Mouse (Mus musculus) limb, embryonic 11.5 days (tissue): ENCODE measurements around the gene Nid2. TPM values are rescaled to one million over a fixed set of nuclear protein-coding genes. Genes with fewer than 3 reads are reported as not detected.

ENCODE experiments used
- ATAC-seq: fragments of 200-750 bp; cut with Nextera tagmentation; 2 replicates; pipeline ENCODE4 v1.8.0; 2017; ENCODE audit warnings: low read depth; ENCODE audit not compliant: insufficient number of reproducible peaks, low FRiP score, low TSS enrichment
- DNase-seq: peaks from one replicate; pipeline ENCODE4 v3.0.0-alpha.2; 2015; ENCODE audit warnings: low spot score
- H3K27ac ChIP-seq: fragments of 300-500 bp; sonication (generic); replicated peaks from 2 replicates; pipeline ENCODE4 v1.5.1; 2014; ENCODE audit warnings: low read depth, mild to moderate bottlenecking, low read length
- H3K27me3 ChIP-seq: fragments of 300-500 bp; sonication (generic); 2 replicates; pipeline ENCODE4 v1.6.1; 2014; ENCODE audit warnings: mild to moderate bottlenecking, low read length, mixed read lengths; ENCODE audit not compliant: control insufficient read depth, insufficient read depth
- H3K36me3 ChIP-seq: fragments of 300-500 bp; sonication (generic); 2 replicates; pipeline ENCODE4 v1.6.1; 2014; ENCODE audit warnings: mild to moderate bottlenecking, low read length, moderate library complexity, mixed read lengths; ENCODE audit not compliant: control insufficient read depth, insufficient read depth
- H3K4me1 ChIP-seq: fragments of 300-500 bp; sonication (generic); 2 replicates; pipeline ENCODE4 v1.6.1; 2014; ENCODE audit warnings: low read length, mixed read lengths; ENCODE audit not compliant: control insufficient read depth, insufficient read depth
- H3K4me2 ChIP-seq: fragments of 300-500 bp; sonication (generic); 2 replicates; pipeline ENCODE4 v1.6.1; 2014; ENCODE audit warnings: low read depth, mild to moderate bottlenecking, moderate library complexity; ENCODE audit not compliant: severe bottlenecking
- H3K4me3 ChIP-seq: fragments of 300-500 bp; sonication (generic); 2 replicates; pipeline ENCODE4 v1.5.1; 2014; ENCODE audit warnings: low read depth, low read length
- H3K9ac ChIP-seq: fragments of 300-500 bp; sonication (generic); 2 replicates; pipeline ENCODE4 v1.6.1; 2014; ENCODE audit warnings: mild to moderate bottlenecking, low read length
- H3K9me3 ChIP-seq: fragments of 300-500 bp; sonication (generic); 2 replicates; pipeline ENCODE4 v1.6.1; 2016; ENCODE audit warnings: low read length; ENCODE audit not compliant: control insufficient read depth
- WGBS: fragments of 180-500 bp; shearing (Covaris S2); extraction: QIAGEN DNeasy Blood & Tissue Kit; methylation state at CpG from one replicate; pipeline ENCODE4 v1.1.7; 2014; 5-methylcytosine and 5-hydroxymethylcytosine counted together
- polyA plus RNA-seq: library from polyadenylated mRNA; unstranded; fragments of >200 nt; fragmentation: Nextera tagmentation; extraction: Ambion mirVana; gene quantifications from 2 replicates; pipeline ENCODE4 v1.2.1, GENCODE M21; 2014

Nid2 gene
- polyA plus RNA-seq, 1 experiment from 2014 or later = 82.3 TPM

DNA sequence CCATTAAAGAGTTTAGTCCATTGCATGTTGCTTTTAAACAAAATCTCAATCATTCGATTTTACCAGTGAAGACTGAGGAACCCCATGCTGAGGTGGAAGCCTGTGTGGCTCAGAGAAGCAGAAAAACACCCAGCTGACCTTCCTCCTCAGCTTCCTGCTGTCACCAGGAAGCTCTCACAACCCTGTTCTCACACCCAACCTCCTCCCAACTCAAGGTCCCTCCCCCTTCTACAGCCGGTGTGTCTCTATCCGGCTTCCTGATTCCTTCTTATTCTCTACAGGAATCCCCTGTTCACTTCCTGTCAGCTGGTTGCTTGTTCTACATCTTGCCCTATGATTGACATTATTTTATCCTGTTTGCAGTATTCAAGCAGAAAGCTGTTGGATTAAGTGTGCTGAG lies 38.0 kb upstream of the Nid2 start:
- Histone ChIP-seq H3K36me3 (no peaks in the 10 kb centered on the region), H3K4me2 (no peak overlapping the region), H3K9me3 (no peaks in the 10 kb centered on the region), H3K4me1 (no peaks in the 10 kb centered on the region), H3K4me3 (no peak overlapping the region), H3K27ac (no peak overlapping the region), H3K9ac (no peak overlapping the region), H3K27me3 (no peaks in the 10 kb centered on the region)
- DNase-seq (no peak), ATAC-seq (no peak)
- WGBS = 62% methylated on average over 3 of the region's 3 CpGs

DNA sequence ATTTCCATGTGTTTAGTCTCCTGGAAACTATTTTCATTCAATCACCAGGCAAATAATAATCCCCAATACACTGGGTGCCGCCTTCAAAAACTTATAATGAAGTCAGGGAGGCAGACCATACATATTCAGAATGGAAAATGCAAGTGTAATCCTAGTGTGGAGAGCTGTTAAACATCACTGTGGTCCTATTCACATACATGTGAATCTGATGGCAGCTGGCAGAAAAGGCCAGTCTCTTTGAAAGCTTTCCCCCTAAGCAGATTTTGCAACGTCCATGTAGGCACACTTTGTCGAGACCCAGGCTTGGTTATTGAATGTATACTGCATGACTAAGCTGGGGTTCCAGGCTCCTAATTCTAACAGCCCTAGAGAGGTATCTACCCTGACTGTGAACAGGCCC lies 32.0 kb upstream of the Nid2 start:
- Histone ChIP-seq H3K4me2 (no peak overlapping the region), H3K4me3 (no peak overlapping the region), H3K9ac (no peak overlapping the region), H3K27ac (no peak overlapping the region), H3K9me3 (no peaks in the 10 kb centered on the region), H3K27me3 (no peaks in the 10 kb centered on the region), H3K4me1 (no peaks in the 10 kb centered on the region), H3K36me3 (no peaks in the 10 kb centered on the region)
- DNase-seq (no peak), ATAC-seq (no peak)
- WGBS = 75% methylated on average over 3 of the region's 3 CpGs

- no peak overlapping the region for H3K4me3 ChIP-seq
- ATAC-seq (no peak), DNase-seq (no peak)
- no peaks in the 10 kb centered on the region for H3K36me3 ChIP-seq
- no peak overlapping the region for H3K4me2 ChIP-seq
- no peak overlapping the region for H3K9ac ChIP-seq
- no peaks in the 10 kb centered on the region for H3K27me3 ChIP-seq
- WGBS = 76% methylated on average over 2 of the region's 2 CpGs
- no peak overlapping the region for H3K27ac ChIP-seq
- no peaks in the 10 kb centered on the region for H3K9me3 ChIP-seq
- H3K4me1 ChIP-seq = no peaks in the 10 kb centered on the region
Observed at GRCm38 (mm10) chr14:19720044-19720611, 30.9 kb upstream of the Nid2 start.

GRCm38 (mm10) chr14:19728278-19728677 lies 22.8 kb upstream of the Nid2 start:
- Histone ChIP-seq H3K9ac (no peak overlapping the region), H3K36me3 (no peaks in the 10 kb centered on the region), H3K27ac (no peak overlapping the region), H3K4me2 (no peak overlapping the region), H3K4me1 (no peaks in the 10 kb centered on the region), H3K4me3 (no peak overlapping the region), H3K9me3 (no peaks in the 10 kb centered on the region), H3K27me3 (no peaks in the 10 kb centered on the region)
- 84% methylated on average over 5 of the region's 5 CpGs for WGBS
- DNase-seq (no peak), ATAC-seq (no peak)

DNA sequence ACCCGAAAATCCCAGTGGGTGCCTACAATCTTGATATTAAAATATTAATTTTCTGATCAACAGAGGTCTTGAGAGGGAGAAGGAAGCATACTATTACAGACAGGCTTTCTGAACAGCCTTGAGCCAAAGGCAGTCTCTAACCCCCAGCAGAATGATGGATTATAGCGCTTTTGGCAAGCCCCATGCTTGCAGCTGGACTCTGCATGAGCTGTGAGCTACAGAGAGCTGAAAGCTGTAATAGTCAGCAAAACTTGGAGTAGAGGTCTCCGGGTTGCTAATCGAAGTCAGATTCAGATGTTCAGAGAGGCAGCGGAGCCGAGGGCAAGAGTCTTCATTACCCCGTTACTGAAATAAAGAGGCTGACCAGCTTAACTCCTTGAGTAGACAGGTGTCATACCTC lies 22.3 kb upstream of the Nid2 start:
- Histone ChIP-seq H3K36me3 (no peaks in the 10 kb centered on the region), H3K4me1 (no peaks in the 10 kb centered on the region), H3K9ac (no peak overlapping the region), H3K4me3 (no peak overlapping the region), H3K27me3 (no peaks in the 10 kb centered on the region), H3K4me2 (no peak overlapping the region), H3K9me3 (no peaks in the 10 kb centered on the region), H3K27ac (no peak overlapping the region)
- ATAC-seq (no peak), DNase-seq (no peak)
- 61% methylated on average over 7 of the region's 7 CpGs for WGBS

- 87% methylated on average over 2 of the region's 2 CpGs for WGBS
- Histone ChIP-seq H3K4me3 (no peak overlapping the region), H3K27me3 (no peaks in the 10 kb centered on the region), H3K27ac (no peak overlapping the region), H3K4me2 (no peak overlapping the region), H3K9ac (no peak overlapping the region), H3K9me3 (no peaks in the 10 kb centered on the region), H3K4me1 (no peaks in the 10 kb centered on the region), H3K36me3 (no peaks in the 10 kb centered on the region)
- no peak for ATAC-seq
- DNase-seq = no peak
Observed at GRCm38 (mm10) chr14:19732097-19732496, 19.0 kb upstream of the Nid2 start.

- no peak for DNase-seq
- Histone ChIP-seq H3K4me1 (no peaks in the 10 kb centered on the region), H3K27me3 (no peaks in the 10 kb centered on the region), H3K4me3 (no peak overlapping the region), H3K36me3 (no peaks in the 10 kb centered on the region), H3K27ac (no peak overlapping the region), H3K4me2 (no peak overlapping the region), H3K9me3 (no peaks in the 10 kb centered on the region), H3K9ac (no peak overlapping the region)
- WGBS = 81% methylated on average over 4 of the region's 4 CpGs
- ATAC-seq = no peak
Observed at GRCm38 (mm10) chr14:19733490-19734282, 17.4 kb upstream of the Nid2 start.

GRCm38 (mm10) chr14:19735303-19735702 lies 15.8 kb upstream of the Nid2 start:
- H3K27ac ChIP-seq = no peak overlapping the region
- H3K36me3 ChIP-seq = no peaks in the 10 kb centered on the region
- DNase-seq (no peak), ATAC-seq (no peak)
- H3K9me3 ChIP-seq = no peaks in the 10 kb centered on the region
- WGBS = 68% methylated on average over 6 of the region's 6 CpGs
- H3K4me3 ChIP-seq = no peak overlapping the region
- no peaks in the 10 kb centered on the region for H3K27me3 ChIP-seq
- H3K4me2 ChIP-seq = no peak overlapping the region
- H3K9ac ChIP-seq = no peak overlapping the region
- no peaks in the 10 kb centered on the region for H3K4me1 ChIP-seq

- Histone ChIP-seq H3K4me1 (no peaks in the 10 kb centered on the region), H3K27me3 (no peaks in the 10 kb centered on the region), H3K4me3 (no peak overlapping the region), H3K9me3 (no peaks in the 10 kb centered on the region), H3K4me2 (no peak overlapping the region), H3K36me3 (no peaks in the 10 kb centered on the region), H3K9ac (no peak overlapping the region), H3K27ac (no peak overlapping the region)
- no peak for ATAC-seq
- DNase-seq = no peak
Observed at GRCm38 (mm10) chr14:19737568-19737967, 13.5 kb upstream of the Nid2 start.
